Mouse (Mus musculus): ENCODE data around the gene Plcg2. TPM values are rescaled to one million over a fixed set of nuclear protein-coding genes. Genes with fewer than 3 reads are reported as not detected.

Plcg2 gene
- 2.8 and 3.3 TPM in 2 replicates for polyA plus RNA-seq (2014; fragmentation: Nextera tagmentation; extraction: Ambion mirVana)

- 1% methylated on average over 59 of the region's 62 CpGs for WGBS
- DNase-seq (ENCODE audit: low spot score) (peak; percentile 64), ATAC-seq (ENCODE audit: insufficient number of reproducible peaks, low FRiP score, low TSS enrichment, low read depth) (peak; percentile 58)
- Histone ChIP-seq H3K4me2 (ENCODE audit: low read depth, severe bottlenecking) (peak within 1 kb of the TSS; percentile 100), H3K4me1 (ENCODE audit: control insufficient read depth, insufficient read depth, low read length) (peaks cover 6% of the 10 kb centered on the region; the same call in 1 of the 2 replicates), H3K36me3 (ENCODE audit: control insufficient read depth, insufficient read depth, low read length) (no peaks in the 10 kb centered on the region), H3K4me3 (ENCODE audit: low read depth, low read length) (peak within 1 kb of the TSS; percentile 61), H3K27ac (replicated peaks; ENCODE audit: low read depth, low read length) (no peak within 1 kb of the TSS), H3K27me3 (ENCODE audit: control insufficient read depth, insufficient read depth, low read length) (peaks cover 11% of the 10 kb centered on the region; the same call in 1 of the 2 replicates), H3K9ac (ENCODE audit: low read length) (peak within 1 kb of the TSS; percentile 58), H3K9me3 (ENCODE audit: control insufficient read depth, low read length) (no peaks in the 10 kb centered on the region)
Measured at GRCm38 (mm10) chr8:117498179-117498914, at the start of gene Plcg2. Gene Plcg2, plus strand, starts transcription at chr8:117498291.

- peaks cover 3% of the 10 kb centered on the region; the same call in 1 of the 2 replicates for H3K4me1 ChIP-seq (ENCODE audit: control insufficient read depth, insufficient read depth, low read length)
- H3K9ac ChIP-seq (ENCODE audit: low read length): no peak overlapping the region
- ATAC-seq (ENCODE audit: insufficient number of reproducible peaks, low FRiP score, low TSS enrichment, low read depth): no peak
- WGBS: 84% methylated on average over 9 of the region's 9 CpGs
- DNase-seq (ENCODE audit: low spot score): no peak
- no peaks in the 10 kb centered on the region for H3K9me3 ChIP-seq (ENCODE audit: control insufficient read depth, low read length)
- H3K36me3 ChIP-seq (ENCODE audit: control insufficient read depth, insufficient read depth, low read length): peaks cover 6% of the 10 kb centered on the region
- no peaks in the 10 kb centered on the region for H3K27me3 ChIP-seq (ENCODE audit: control insufficient read depth, insufficient read depth, low read length)
- no peak overlapping the region for H3K4me2 ChIP-seq (ENCODE audit: low read depth, severe bottlenecking)
- no peak overlapping the region for H3K4me3 ChIP-seq (ENCODE audit: low read depth, low read length)
- H3K27ac ChIP-seq (replicated peaks; ENCODE audit: low read depth, low read length): no peak overlapping the region
Measured at GRCm38 (mm10) chr8:117451072-117451471, 47.0 kb upstream of the Plcg2 start.

GRCm38 (mm10) chr8:117453974-117454373, 44.1 kb upstream of the Plcg2 start:
- no peaks in the 10 kb centered on the region for H3K9me3 ChIP-seq (ENCODE audit: control insufficient read depth, low read length)
- H3K4me1 ChIP-seq (ENCODE audit: control insufficient read depth, insufficient read depth, low read length): peaks cover 5% of the 10 kb centered on the region; the same call in 1 of the 2 replicates
- 91% methylated on average over 6 of the region's 6 CpGs for WGBS
- H3K27me3 ChIP-seq (ENCODE audit: control insufficient read depth, insufficient read depth, low read length): no peaks in the 10 kb centered on the region
- no peak overlapping the region for H3K4me3 ChIP-seq (ENCODE audit: low read depth, low read length)
- peaks cover 9% of the 10 kb centered on the region for H3K36me3 ChIP-seq (ENCODE audit: control insufficient read depth, insufficient read depth, low read length)
- no peak overlapping the region for H3K9ac ChIP-seq (ENCODE audit: low read length)
- ATAC-seq (ENCODE audit: insufficient number of reproducible peaks, low FRiP score, low TSS enrichment, low read depth) (no peak), DNase-seq (ENCODE audit: low spot score) (no peak)
- H3K27ac ChIP-seq (replicated peaks; ENCODE audit: low read depth, low read length): no peak overlapping the region
- H3K4me2 ChIP-seq (ENCODE audit: low read depth, severe bottlenecking): no peak overlapping the region

- Histone ChIP-seq H3K9ac (ENCODE audit: low read length) (no peak overlapping the region), H3K27ac (replicated peaks; ENCODE audit: low read depth, low read length) (no peak overlapping the region), H3K36me3 (ENCODE audit: control insufficient read depth, insufficient read depth, low read length) (peaks cover 9% of the 10 kb centered on the region), H3K9me3 (ENCODE audit: control insufficient read depth, low read length) (no peaks in the 10 kb centered on the region), H3K27me3 (ENCODE audit: control insufficient read depth, insufficient read depth, low read length) (no peaks in the 10 kb centered on the region), H3K4me2 (ENCODE audit: low read depth, severe bottlenecking) (no peak overlapping the region), H3K4me1 (ENCODE audit: control insufficient read depth, insufficient read depth, low read length) (peaks cover 6% of the 10 kb centered on the region; the same call in 1 of the 2 replicates), H3K4me3 (ENCODE audit: low read depth, low read length) (no peak overlapping the region)
- DNase-seq (ENCODE audit: low spot score) (no peak), ATAC-seq (ENCODE audit: insufficient number of reproducible peaks, low FRiP score, low TSS enrichment, low read depth) (no peak)
- 90% methylated on average over 14 of the region's 14 CpGs for WGBS
Measured at GRCm38 (mm10) chr8:117454516-117455116, 43.5 kb upstream of the Plcg2 start.

- H3K9ac ChIP-seq (ENCODE audit: low read length): no peak overlapping the region
- H3K4me1 ChIP-seq (ENCODE audit: control insufficient read depth, insufficient read depth, low read length): peaks cover 6% of the 10 kb centered on the region; the same call in 1 of the 2 replicates
- no peak for DNase-seq (ENCODE audit: low spot score)
- no peaks in the 10 kb centered on the region for H3K27me3 ChIP-seq (ENCODE audit: control insufficient read depth, insufficient read depth, low read length)
- H3K4me3 ChIP-seq (ENCODE audit: low read depth, low read length): no peak overlapping the region
- peaks cover 9% of the 10 kb centered on the region for H3K36me3 ChIP-seq (ENCODE audit: control insufficient read depth, insufficient read depth, low read length)
- no peak overlapping the region for H3K4me2 ChIP-seq (ENCODE audit: low read depth, severe bottlenecking)
- H3K9me3 ChIP-seq (ENCODE audit: control insufficient read depth, low read length): no peaks in the 10 kb centered on the region
- no peak overlapping the region for H3K27ac ChIP-seq (replicated peaks; ENCODE audit: low read depth, low read length)
- WGBS: 95% methylated on average over 6 of the region's 6 CpGs
- no peak for ATAC-seq (ENCODE audit: insufficient number of reproducible peaks, low FRiP score, low TSS enrichment, low read depth)
Measured at GRCm38 (mm10) chr8:117455701-117456100, 42.4 kb upstream of the Plcg2 start.

- ATAC-seq (ENCODE audit: insufficient number of reproducible peaks, low FRiP score, low TSS enrichment, low read depth): peak; percentile 59
- Histone ChIP-seq H3K4me1 (ENCODE audit: control insufficient read depth, insufficient read depth, low read length) (peaks cover 6% of the 10 kb centered on the region; the same call in 1 of the 2 replicates), H3K4me2 (ENCODE audit: low read depth, severe bottlenecking) (no peak overlapping the region), H3K27ac (replicated peaks; ENCODE audit: low read depth, low read length) (no peak overlapping the region), H3K9ac (ENCODE audit: low read length) (no peak overlapping the region), H3K9me3 (ENCODE audit: control insufficient read depth, low read length) (no peaks in the 10 kb centered on the region), H3K4me3 (ENCODE audit: low read depth, low read length) (no peak overlapping the region), H3K27me3 (ENCODE audit: control insufficient read depth, insufficient read depth, low read length) (no peaks in the 10 kb centered on the region), H3K36me3 (ENCODE audit: control insufficient read depth, insufficient read depth, low read length) (peaks cover 5% of the 10 kb centered on the region)
- 67% methylated on average over 5 of the region's 5 CpGs for WGBS
- no peak for DNase-seq (ENCODE audit: low spot score)
Measured at GRCm38 (mm10) chr8:117458440-117458839, 39.7 kb upstream of the Plcg2 start.

- Histone ChIP-seq H3K36me3 (ENCODE audit: control insufficient read depth, insufficient read depth, low read length) (no peaks in the 10 kb centered on the region), H3K9ac (ENCODE audit: low read length) (no peak overlapping the region), H3K9me3 (ENCODE audit: control insufficient read depth, low read length) (no peaks in the 10 kb centered on the region), H3K27ac (replicated peaks; ENCODE audit: low read depth, low read length) (no peak overlapping the region), H3K4me1 (ENCODE audit: control insufficient read depth, insufficient read depth, low read length) (0 out of 2 replicates have a peak, but pooled peaks cover 3% of the 10 kb centered on the region), H3K4me3 (ENCODE audit: low read depth, low read length) (no peak overlapping the region), H3K4me2 (ENCODE audit: low read depth, severe bottlenecking) (no peak overlapping the region), H3K27me3 (ENCODE audit: control insufficient read depth, insufficient read depth, low read length) (no peaks in the 10 kb centered on the region)
- no peak for ATAC-seq (ENCODE audit: insufficient number of reproducible peaks, low FRiP score, low TSS enrichment, low read depth)
- DNase-seq (ENCODE audit: low spot score): no peak
- 82% methylated on average over 11 of the region's 11 CpGs for WGBS
Measured at GRCm38 (mm10) chr8:117462701-117463284, 35.3 kb upstream of the Plcg2 start.

GRCm38 (mm10) chr8:117464525-117464924, 33.6 kb upstream of the Plcg2 start:
- no peaks in the 10 kb centered on the region for H3K9me3 ChIP-seq (ENCODE audit: control insufficient read depth, low read length)
- DNase-seq (ENCODE audit: low spot score): no peak
- 88% methylated on average over 6 of the region's 6 CpGs for WGBS
- H3K27ac ChIP-seq (replicated peaks; ENCODE audit: low read depth, low read length): no peak overlapping the region
- H3K9ac ChIP-seq (ENCODE audit: low read length): no peak overlapping the region
- H3K4me3 ChIP-seq (ENCODE audit: low read depth, low read length): no peak overlapping the region
- no peaks in the 10 kb centered on the region for H3K36me3 ChIP-seq (ENCODE audit: control insufficient read depth, insufficient read depth, low read length)
- no peak for ATAC-seq (ENCODE audit: insufficient number of reproducible peaks, low FRiP score, low TSS enrichment, low read depth)
- no peak overlapping the region for H3K4me2 ChIP-seq (ENCODE audit: low read depth, severe bottlenecking)
- peaks cover under 1% of the 10 kb centered on the region; the same call in 1 of the 2 replicates for H3K4me1 ChIP-seq (ENCODE audit: control insufficient read depth, insufficient read depth, low read length)
- no peaks in the 10 kb centered on the region for H3K27me3 ChIP-seq (ENCODE audit: control insufficient read depth, insufficient read depth, low read length)
